Mouse (Mus musculus) left cerebral cortex, postnatal 4 days (tissue): ENCODE data around the gene Dusp14. TPM values are rescaled to one million over a fixed set of nuclear protein-coding genes. Genes with fewer than 3 reads are reported as not detected.

ENCODE experiments used
- DNase-seq: peaks from one replicate; pipeline ENCODE4 v3.0.0-alpha.2; 2022
- intact Hi-C: fragments of 180-260 bp; cut with DNase I; formaldehyde crosslinking; loops from one replicate; pipeline ENCODE4 v1.15.1; 2025
- total RNA-seq, 2 experiments: library from RNA; stranded (reverse); gene quantifications; 2 replicates each; pipeline ENCODE4 v1.2.3; 2021

Gene Dusp14
- total RNA-seq, 2 experiments from 2014 or later, result 6.3 to 7.1 TPM

GRCm38 (mm10) chr11:84067720-84068190, 1.3 kb downstream of the Dusp14 start:
- no peak for DNase-seq
- intact Hi-C loops, result loop anchor here (5.0 kb wide), 1 partner anchor 55 kb away; no protein-coding TSS in a partner anchor

GRCm38 (mm10) chr11:84066927-84067645, 2.0 kb downstream of the Dusp14 start:
- peak; percentile 30 for DNase-seq
- intact Hi-C loops, result loop anchor here (5.0 kb wide), 1 partner anchor 55 kb away; no protein-coding TSS in a partner anchor

GRCm38 (mm10) chr11:84066071-84066481, 3.0 kb downstream of the Dusp14 start:
- intact Hi-C loops, result loop anchor here (5.0 kb wide), 1 partner anchor 54 kb away; no protein-coding TSS in a partner anchor

GRCm38 (mm10) chr11:84063631-84064209, 5.3 kb downstream of the Dusp14 start:
- intact Hi-C loops, result no loop called here
- DNase-seq, result no peak

More at GRCm38 (mm10) chr11:84066071-84066481, 3.0 kb downstream of the Dusp14 start:
- no peak for DNase-seq

- no peak for DNase-seq
Observed at GRCm38 (mm10) chr11:84062805-84063204, 6.3 kb downstream of the Dusp14 start.

GRCm38 (mm10) chr11:84061881-84062280, 7.2 kb downstream of the Dusp14 start:
- no peak for DNase-seq
- intact Hi-C loops, result no loop called here

More at GRCm38 (mm10) chr11:84062805-84063204, 6.3 kb downstream of the Dusp14 start:
- intact Hi-C loops, result no loop called here

- DNase-seq, result no peak
- intact Hi-C loops, result no loop called here
Observed at GRCm38 (mm10) chr11:84060635-84061034, 8.4 kb downstream of the Dusp14 start.

GRCm38 (mm10) chr11:84059784-84060183, 9.3 kb downstream of the Dusp14 start:
- DNase-seq, result no peak
- intact Hi-C loops, result no loop called here

- intact Hi-C loops, result no loop called here
- no peak for DNase-seq
Observed at GRCm38 (mm10) chr11:84057418-84057817, 11.6 kb downstream of the Dusp14 start.

GRCm38 (mm10) chr11:84053524-84054163, 15.4 kb downstream of the Dusp14 start:
- DNase-seq, result peak; percentile 93
- intact Hi-C loops, result no loop called here

GRCm38 (mm10) chr11:84053055-84053454, 16.0 kb downstream of the Dusp14 start:
- no peak for DNase-seq
- intact Hi-C loops, result no loop called here

- intact Hi-C loops, result no loop called here
- DNase-seq, result peak; percentile 30
Observed at GRCm38 (mm10) chr11:84048411-84048810, 20.6 kb downstream of the Dusp14 start.

GRCm38 (mm10) chr11:84047270-84047669, 21.8 kb downstream of the Dusp14 start:
- no peak for DNase-seq
- intact Hi-C loops, result no loop called here

GRCm38 (mm10) chr11:84044988-84045387, 24.1 kb downstream of the Dusp14 start:
- no peak for DNase-seq
- intact Hi-C loops, result no loop called here

GRCm38 (mm10) chr11:84042808-84043762, 26.0 kb downstream of the Dusp14 start:
- peak; percentile 67 for DNase-seq
- intact Hi-C loops, result no loop called here

GRCm38 (mm10) chr11:84040621-84041020, 28.4 kb downstream of the Dusp14 start:
- DNase-seq, result no peak
- intact Hi-C loops, result no loop called here

GRCm38 (mm10) chr11:84033671-84034070, 35.4 kb downstream of the Dusp14 start:
- intact Hi-C loops, result no loop called here
- DNase-seq, result no peak

- DNase-seq, result no peak
- intact Hi-C loops, result no loop called here
Observed at GRCm38 (mm10) chr11:84032559-84032958, 36.5 kb downstream of the Dusp14 start.

- DNase-seq, result peak; percentile 39
- intact Hi-C loops, result no loop called here
Observed at GRCm38 (mm10) chr11:84031971-84032370, 37.1 kb downstream of the Dusp14 start.
